Mouse (Mus musculus): ENCODE results near the gene Ddn.

Gene Ddn

GRCm38 (mm10) chr15:98809390-98809789 is at the start of gene Ddn:
Gene Ddn, minus strand, starts transcription at chr15:98809490.
- ATAC-seq (ENCODE audit: insufficient number of reproducible peaks, low FRiP score, low TSS enrichment), result no peak

DNA sequence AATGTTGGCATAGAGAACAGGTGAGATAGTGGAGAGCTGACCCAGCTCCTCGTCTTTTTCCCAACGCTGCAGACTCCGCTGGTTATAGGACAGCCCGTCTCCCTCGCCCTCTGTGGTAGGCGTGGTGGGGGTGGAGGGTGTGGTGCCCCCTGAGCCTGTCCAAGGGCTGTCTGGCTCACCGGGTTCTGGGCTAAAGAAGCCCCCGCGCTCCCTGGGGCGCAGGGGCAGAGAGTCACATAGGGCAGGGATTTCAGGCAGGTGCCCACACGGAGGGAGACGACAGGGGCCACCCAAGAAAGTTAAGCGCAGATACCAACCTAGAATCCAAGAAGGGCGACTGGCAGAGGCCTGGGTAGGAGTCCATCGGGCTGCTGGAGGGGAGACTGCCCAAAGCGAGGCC is 44.9 kb upstream of the Ddn start:
- no peak for ATAC-seq (ENCODE audit: insufficient number of reproducible peaks, low FRiP score, low TSS enrichment)

GRCm38 (mm10) chr15:98853161-98853937 is 44.1 kb upstream of the Ddn start:
- ATAC-seq (ENCODE audit: insufficient number of reproducible peaks, low FRiP score, low TSS enrichment), result peak; percentile 51

DNA sequence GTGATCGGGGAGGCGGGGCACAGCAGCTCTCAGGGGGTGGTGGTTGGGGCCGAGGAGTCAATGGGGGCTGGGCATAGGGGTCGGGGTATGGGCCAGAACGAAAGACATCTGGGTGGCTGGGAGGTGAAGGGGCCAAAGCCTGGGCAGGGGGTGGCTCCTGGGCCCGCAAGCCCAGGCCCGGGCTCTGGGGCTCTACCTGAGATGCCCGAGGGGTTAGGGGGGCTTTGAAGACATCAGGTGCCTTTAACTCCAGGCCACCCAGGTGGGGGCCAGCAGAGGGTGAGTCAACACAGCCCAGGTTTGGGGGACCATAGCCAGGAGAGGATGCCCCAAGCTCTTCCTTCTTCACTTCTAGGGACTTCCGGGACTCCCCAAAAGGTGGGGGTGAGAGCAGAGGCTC is 43.4 kb upstream of the Ddn start:
- no peak for ATAC-seq (ENCODE audit: insufficient number of reproducible peaks, low FRiP score, low TSS enrichment)

- ATAC-seq (ENCODE audit: insufficient number of reproducible peaks, low FRiP score, low TSS enrichment), result no peak
Observed at GRCm38 (mm10) chr15:98852071-98852470, 42.8 kb upstream of the Ddn start.

- no peak for ATAC-seq (ENCODE audit: insufficient number of reproducible peaks, low FRiP score, low TSS enrichment)
Observed at GRCm38 (mm10) chr15:98851229-98851818, 42.0 kb upstream of the Ddn start.

DNA sequence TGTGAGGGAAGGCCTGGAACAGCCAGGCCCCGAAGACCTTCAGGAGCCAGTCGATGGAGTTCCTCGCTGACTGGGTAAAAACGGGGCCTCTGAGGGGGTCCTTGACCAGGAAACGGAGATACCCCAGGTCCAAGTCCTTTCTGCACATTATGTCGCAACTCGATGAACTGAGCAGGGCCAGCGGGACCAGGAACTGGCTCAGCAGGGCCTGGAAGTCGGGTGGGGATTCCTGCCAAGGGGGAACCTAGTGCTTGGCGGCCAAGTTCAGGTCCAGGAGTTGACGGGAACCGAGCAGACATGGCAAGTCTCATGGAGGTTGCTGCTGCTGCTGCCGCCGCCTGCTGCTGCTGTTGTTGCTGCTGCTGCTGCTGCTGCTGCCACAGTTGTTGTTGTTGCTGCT is 41.4 kb upstream of the Ddn start:
- no peak for ATAC-seq (ENCODE audit: insufficient number of reproducible peaks, low FRiP score, low TSS enrichment)

- ATAC-seq (ENCODE audit: insufficient number of reproducible peaks, low FRiP score, low TSS enrichment), result no peak
Observed at GRCm38 (mm10) chr15:98849956-98850600, 40.8 kb upstream of the Ddn start.

GRCm38 (mm10) chr15:98849165-98849564 is 39.9 kb upstream of the Ddn start:
- no peak for ATAC-seq (ENCODE audit: insufficient number of reproducible peaks, low FRiP score, low TSS enrichment)

GRCm38 (mm10) chr15:98846140-98846539 is 36.9 kb upstream of the Ddn start:
- no peak for ATAC-seq (ENCODE audit: insufficient number of reproducible peaks, low FRiP score, low TSS enrichment)

- no peak for ATAC-seq (ENCODE audit: insufficient number of reproducible peaks, low FRiP score, low TSS enrichment)
Observed at GRCm38 (mm10) chr15:98845149-98845548, 35.9 kb upstream of the Ddn start.

DNA sequence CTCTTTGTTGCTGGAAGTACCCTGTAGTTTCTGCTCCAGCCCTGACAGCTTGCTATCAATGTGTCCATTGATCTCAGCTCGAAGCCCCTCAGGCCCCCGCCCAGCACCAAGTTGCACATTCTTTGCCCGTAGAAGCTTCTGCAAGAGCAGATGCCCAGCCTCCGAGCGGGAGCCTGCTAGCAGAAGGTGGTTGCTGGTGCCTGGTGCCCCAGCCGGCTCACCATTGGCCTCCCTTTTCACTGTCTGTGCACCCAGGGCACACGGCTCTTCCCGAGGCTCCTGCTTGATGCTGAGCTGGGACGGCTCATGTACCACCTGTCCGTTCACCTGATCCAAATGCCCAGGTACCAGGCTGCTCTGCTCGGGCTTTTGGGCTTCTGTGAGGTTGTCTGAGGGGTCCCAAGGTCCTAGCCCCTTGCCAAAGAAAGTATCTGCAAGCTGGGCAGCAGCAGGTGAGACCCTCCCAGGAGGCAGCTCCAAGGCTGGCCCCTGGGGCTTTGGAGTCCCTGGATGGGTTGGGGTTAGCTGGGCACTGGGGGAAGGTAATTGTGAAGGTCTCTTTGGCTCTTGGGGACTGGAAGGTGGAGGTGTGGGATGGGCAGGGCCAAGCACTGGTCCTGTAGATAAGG is 34.4 kb upstream of the Ddn start:
- ATAC-seq (ENCODE audit: insufficient number of reproducible peaks, low FRiP score, low TSS enrichment), result no peak

DNA sequence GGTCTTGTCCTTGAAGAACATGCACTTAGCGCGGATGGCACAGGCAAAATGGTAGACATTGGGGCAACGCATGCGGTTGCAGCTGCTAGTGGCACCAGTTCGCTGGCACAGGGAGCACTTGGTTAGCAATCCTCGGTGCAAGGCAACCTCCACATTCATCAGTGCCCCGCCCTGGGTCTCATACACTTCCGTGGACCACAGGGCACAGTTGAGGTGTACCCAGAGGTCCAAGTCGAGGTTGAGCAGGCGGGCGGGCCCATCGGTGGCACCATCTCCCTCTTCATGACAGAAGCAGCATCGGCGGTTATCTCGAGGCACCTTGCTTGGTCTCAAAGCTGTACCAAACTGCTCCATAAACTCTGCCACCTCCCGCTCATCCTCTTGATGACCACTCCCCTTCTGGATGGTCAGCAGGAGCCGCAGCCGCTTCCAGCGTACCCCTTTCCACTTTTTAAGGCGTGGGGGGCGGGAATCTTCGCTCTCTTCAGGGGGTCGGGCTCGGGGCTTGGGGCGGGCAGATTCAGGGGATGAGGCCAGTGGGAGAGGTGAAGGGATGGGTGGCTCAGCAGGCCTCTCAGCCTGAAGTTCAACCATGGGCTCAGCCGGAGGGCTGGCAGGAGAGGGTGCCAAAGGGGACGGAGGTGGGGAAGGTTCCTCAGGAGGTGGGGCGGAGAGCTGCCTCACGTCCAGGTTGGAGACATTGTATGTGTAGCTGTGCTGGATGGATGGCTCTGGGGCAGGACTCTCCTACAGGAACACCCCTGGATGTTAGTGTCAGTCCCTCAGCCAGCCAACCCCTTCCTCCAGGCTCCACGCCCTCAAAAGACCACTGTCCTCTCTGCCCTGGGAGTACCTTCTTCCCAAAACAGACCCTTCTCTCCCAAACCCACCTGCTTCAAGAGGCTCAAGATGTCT is 30.6 kb upstream of the Ddn start:
- no peak for ATAC-seq (ENCODE audit: insufficient number of reproducible peaks, low FRiP score, low TSS enrichment)

GRCm38 (mm10) chr15:98839161-98839560 is 29.9 kb upstream of the Ddn start:
- no peak for ATAC-seq (ENCODE audit: insufficient number of reproducible peaks, low FRiP score, low TSS enrichment)

DNA sequence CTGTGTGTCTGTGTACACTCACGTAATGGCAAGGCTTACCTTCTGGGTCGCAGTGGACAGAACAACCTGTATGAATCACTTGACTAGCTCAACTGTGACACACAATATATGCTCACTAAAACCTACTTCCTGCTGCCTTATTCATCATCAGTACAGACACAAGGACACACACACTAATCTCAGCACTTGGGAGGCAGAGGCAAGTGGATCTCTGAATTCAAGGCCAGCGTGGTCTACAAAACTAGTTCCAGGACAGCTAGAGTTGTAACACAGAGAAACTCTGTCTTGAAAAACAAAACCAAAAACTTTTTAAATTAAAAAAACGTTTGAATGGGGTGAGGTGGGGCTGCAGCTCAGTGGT is 28.4 kb upstream of the Ddn start:
- no peak for ATAC-seq (ENCODE audit: insufficient number of reproducible peaks, low FRiP score, low TSS enrichment)

GRCm38 (mm10) chr15:98837006-98837742 is 27.9 kb upstream of the Ddn start:
- no peak for ATAC-seq (ENCODE audit: insufficient number of reproducible peaks, low FRiP score, low TSS enrichment)

GRCm38 (mm10) chr15:98835291-98835690 is 26.0 kb upstream of the Ddn start:
- no peak for ATAC-seq (ENCODE audit: insufficient number of reproducible peaks, low FRiP score, low TSS enrichment)

DNA sequence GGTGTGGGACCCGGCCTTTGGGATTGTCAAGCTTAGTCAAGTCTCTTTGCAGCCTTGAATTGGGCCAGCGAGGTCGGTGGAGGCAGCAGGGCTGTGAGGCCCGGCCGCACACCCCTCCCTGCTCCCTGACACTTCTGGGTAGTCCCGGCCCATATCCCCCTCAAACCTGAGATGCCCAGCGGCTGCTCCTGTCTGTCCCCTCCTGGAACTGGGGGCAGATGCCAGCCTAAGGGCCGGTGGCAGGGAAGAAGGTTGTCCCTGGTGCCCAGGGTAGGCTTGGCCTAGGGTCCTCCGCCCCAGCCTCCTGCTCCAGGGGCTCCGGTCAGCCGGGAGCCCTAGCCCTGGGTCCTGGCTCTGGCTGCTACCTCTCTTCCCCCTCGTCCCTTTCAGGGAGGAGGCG is 24.8 kb upstream of the Ddn start:
- no peak for ATAC-seq (ENCODE audit: insufficient number of reproducible peaks, low FRiP score, low TSS enrichment)

DNA sequence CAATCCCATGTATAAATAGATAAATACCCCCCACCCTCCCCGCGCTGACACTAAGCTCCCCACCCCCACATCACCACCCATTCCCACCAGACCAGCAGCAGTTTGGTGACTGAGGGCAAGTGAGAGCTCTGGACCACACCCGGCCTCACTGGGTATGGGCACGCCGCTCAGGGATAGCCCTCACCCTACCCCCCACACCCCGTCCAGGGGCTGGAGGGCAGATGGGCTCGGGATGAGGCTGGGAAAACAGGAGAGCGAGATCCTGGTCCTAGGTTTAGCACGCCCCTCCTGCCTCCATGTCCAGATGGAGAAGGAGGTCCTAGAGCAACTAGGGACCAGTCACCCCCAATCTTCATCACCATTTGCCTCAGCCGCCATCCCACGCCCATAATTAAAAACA is 24.0 kb upstream of the Ddn start:
- no peak for ATAC-seq (ENCODE audit: insufficient number of reproducible peaks, low FRiP score, low TSS enrichment)
